Mouse (Mus musculus): Measurements from ENCODE around the gene Pim3.

Pim3 gene

GRCm38 (mm10) chr15:88829791-88830440, 32.1 kb upstream of the Pim3 start:
- DNase-seq (ENCODE audit: low read depth, low spot score), result no peak
- Histone ChIP-seq H3K27me3 (ENCODE audit: control insufficient read depth, insufficient read depth, low read length, poor library complexity, severe bottlenecking) (no peaks in the 10 kb centered on the region), H3K36me3 (ENCODE audit: control insufficient read depth, insufficient read depth, low read length, poor library complexity, severe bottlenecking) (no peaks in the 10 kb centered on the region)

GRCm38 (mm10) chr15:88830696-88831095, 31.3 kb upstream of the Pim3 start:
- DNase-seq (ENCODE audit: low read depth, low spot score), result no peak
- Histone ChIP-seq H3K36me3 (ENCODE audit: control insufficient read depth, insufficient read depth, low read length, poor library complexity, severe bottlenecking) (no peaks in the 10 kb centered on the region), H3K27me3 (ENCODE audit: control insufficient read depth, insufficient read depth, low read length, poor library complexity, severe bottlenecking) (no peaks in the 10 kb centered on the region)

- DNase-seq (ENCODE audit: low read depth, low spot score), result no peak
- no peaks in the 10 kb centered on the region for H3K36me3 ChIP-seq (ENCODE audit: control insufficient read depth, insufficient read depth, low read length, poor library complexity, severe bottlenecking)
- H3K27me3 ChIP-seq (ENCODE audit: control insufficient read depth, insufficient read depth, low read length, poor library complexity, severe bottlenecking), result no peaks in the 10 kb centered on the region
Measured at GRCm38 (mm10) chr15:88831482-88831881, 30.5 kb upstream of the Pim3 start.

DNA sequence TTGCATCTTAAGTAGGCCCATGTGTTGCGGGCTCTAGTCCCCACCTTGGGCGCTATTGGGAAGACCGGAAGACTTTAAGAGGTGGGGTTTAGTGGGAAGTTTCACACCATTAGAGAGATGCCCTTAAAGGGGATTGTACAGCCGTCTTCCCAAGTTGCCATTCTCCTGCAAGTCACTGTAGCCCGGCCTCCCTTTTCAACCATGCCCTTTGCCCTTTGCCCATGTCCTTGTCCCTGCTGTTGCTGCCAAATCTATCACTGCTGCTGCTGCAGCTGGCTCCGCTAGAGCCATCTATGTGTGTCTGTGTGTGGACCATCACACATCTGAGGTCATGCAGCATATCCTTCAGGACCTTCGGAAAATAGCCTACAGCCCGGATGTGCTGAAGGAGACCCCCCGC, 29.4 kb upstream of the Pim3 start:
- H3K36me3 ChIP-seq (ENCODE audit: control insufficient read depth, insufficient read depth, low read length, poor library complexity, severe bottlenecking), result no peaks in the 10 kb centered on the region
- no peak for DNase-seq (ENCODE audit: low read depth, low spot score)
- H3K27me3 ChIP-seq (ENCODE audit: control insufficient read depth, insufficient read depth, low read length, poor library complexity, severe bottlenecking), result no peaks in the 10 kb centered on the region

- Histone ChIP-seq H3K36me3 (ENCODE audit: control insufficient read depth, insufficient read depth, low read length, poor library complexity, severe bottlenecking) (no peaks in the 10 kb centered on the region), H3K27me3 (ENCODE audit: control insufficient read depth, insufficient read depth, low read length, poor library complexity, severe bottlenecking) (no peaks in the 10 kb centered on the region)
- DNase-seq (ENCODE audit: low read depth, low spot score), result peak; percentile 42
Measured at GRCm38 (mm10) chr15:88836031-88836430, 26.0 kb upstream of the Pim3 start.

DNA sequence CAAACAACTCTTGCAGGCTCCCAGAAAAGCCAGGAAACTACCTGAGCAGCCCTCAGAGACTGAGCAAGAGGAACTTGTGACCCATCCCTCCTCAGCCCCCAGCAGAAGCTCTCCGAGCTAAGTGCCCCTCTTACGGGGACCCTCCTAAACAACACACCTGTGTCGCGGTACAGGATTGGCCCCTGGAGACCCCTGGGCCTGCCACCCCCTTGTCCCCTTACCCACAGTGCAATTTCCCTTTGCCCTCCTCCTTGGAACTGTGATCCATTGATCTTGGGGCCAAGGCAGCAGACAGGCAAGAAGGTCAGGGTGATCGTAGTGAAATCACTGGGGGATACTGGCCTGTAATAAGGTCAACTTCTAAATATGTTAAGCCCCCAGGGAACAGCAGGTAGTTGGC, 25.4 kb upstream of the Pim3 start:
- no peaks in the 10 kb centered on the region for H3K27me3 ChIP-seq (ENCODE audit: control insufficient read depth, insufficient read depth, low read length, poor library complexity, severe bottlenecking)
- no peaks in the 10 kb centered on the region for H3K36me3 ChIP-seq (ENCODE audit: control insufficient read depth, insufficient read depth, low read length, poor library complexity, severe bottlenecking)
- no peak for DNase-seq (ENCODE audit: low read depth, low spot score)

- no peaks in the 10 kb centered on the region for H3K36me3 ChIP-seq (ENCODE audit: control insufficient read depth, insufficient read depth, low read length, poor library complexity, severe bottlenecking)
- peak; percentile 62 for DNase-seq (ENCODE audit: low read depth, low spot score)
- no peaks in the 10 kb centered on the region for H3K27me3 ChIP-seq (ENCODE audit: control insufficient read depth, insufficient read depth, low read length, poor library complexity, severe bottlenecking)
Measured at GRCm38 (mm10) chr15:88837199-88837932, 24.6 kb upstream of the Pim3 start.

- no peaks in the 10 kb centered on the region for H3K27me3 ChIP-seq (ENCODE audit: control insufficient read depth, insufficient read depth, low read length, poor library complexity, severe bottlenecking)
- no peaks in the 10 kb centered on the region for H3K36me3 ChIP-seq (ENCODE audit: control insufficient read depth, insufficient read depth, low read length, poor library complexity, severe bottlenecking)
- DNase-seq (ENCODE audit: low read depth, low spot score), result no peak
Measured at GRCm38 (mm10) chr15:88837977-88838376, 24.0 kb upstream of the Pim3 start.

- no peaks in the 10 kb centered on the region for H3K36me3 ChIP-seq (ENCODE audit: control insufficient read depth, insufficient read depth, low read length, poor library complexity, severe bottlenecking)
- no peaks in the 10 kb centered on the region for H3K27me3 ChIP-seq (ENCODE audit: control insufficient read depth, insufficient read depth, low read length, poor library complexity, severe bottlenecking)
- DNase-seq (ENCODE audit: low read depth, low spot score), result no peak
Measured at GRCm38 (mm10) chr15:88839271-88839670, 22.7 kb upstream of the Pim3 start.

- no peak for DNase-seq (ENCODE audit: low read depth, low spot score)
- Histone ChIP-seq H3K36me3 (ENCODE audit: control insufficient read depth, insufficient read depth, low read length, poor library complexity, severe bottlenecking) (no peaks in the 10 kb centered on the region), H3K27me3 (ENCODE audit: control insufficient read depth, insufficient read depth, low read length, poor library complexity, severe bottlenecking) (no peaks in the 10 kb centered on the region)
Measured at GRCm38 (mm10) chr15:88840126-88840525, 21.9 kb upstream of the Pim3 start.

DNA sequence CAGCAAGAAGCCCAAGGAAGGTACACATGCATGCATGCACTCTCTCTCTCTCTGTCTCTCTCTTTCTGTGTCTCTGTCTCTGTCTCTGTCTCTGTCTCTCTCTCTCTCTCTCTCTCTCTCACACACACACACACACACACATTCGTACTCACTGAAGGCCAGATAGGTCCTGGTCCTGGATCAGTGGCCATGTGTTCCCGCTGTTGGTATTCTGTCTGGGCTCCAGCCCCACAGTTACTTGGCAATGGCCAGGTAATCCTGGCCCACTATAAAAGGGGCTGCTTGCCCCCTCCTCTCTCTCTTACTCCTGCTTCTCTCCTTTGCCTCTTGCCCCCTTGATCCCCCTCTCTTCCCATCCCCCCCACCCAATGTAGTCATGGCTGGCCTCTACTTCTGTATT, 20.8 kb upstream of the Pim3 start:
- no peak for DNase-seq (ENCODE audit: low read depth, low spot score)
- H3K27me3 ChIP-seq (ENCODE audit: control insufficient read depth, insufficient read depth, low read length, poor library complexity, severe bottlenecking), result no peaks in the 10 kb centered on the region
- no peaks in the 10 kb centered on the region for H3K36me3 ChIP-seq (ENCODE audit: control insufficient read depth, insufficient read depth, low read length, poor library complexity, severe bottlenecking)

GRCm38 (mm10) chr15:88841580-88842299, 20.2 kb upstream of the Pim3 start:
- Histone ChIP-seq H3K36me3 (ENCODE audit: control insufficient read depth, insufficient read depth, low read length, poor library complexity, severe bottlenecking) (no peaks in the 10 kb centered on the region), H3K27me3 (ENCODE audit: control insufficient read depth, insufficient read depth, low read length, poor library complexity, severe bottlenecking) (no peaks in the 10 kb centered on the region)
- DNase-seq (ENCODE audit: low read depth, low spot score), result no peak

DNA sequence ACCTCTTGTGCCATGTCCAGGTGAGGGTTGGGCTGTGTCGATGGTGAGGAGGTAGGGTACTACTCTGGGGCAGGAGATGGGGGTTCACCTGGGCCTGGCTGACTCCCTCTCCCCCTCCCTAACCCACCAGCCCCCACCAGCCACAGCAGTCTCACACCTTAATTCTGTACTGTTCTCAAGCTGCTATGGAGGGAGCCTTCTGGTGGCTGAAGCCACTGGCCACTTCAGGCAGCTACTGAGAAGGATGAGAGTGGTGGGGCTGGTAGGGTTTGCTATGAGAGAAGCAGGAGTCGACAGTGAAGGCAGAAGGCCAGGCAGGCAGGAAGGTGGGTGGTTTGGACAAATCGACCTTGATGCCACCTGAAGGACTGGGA, 19.7 kb upstream of the Pim3 start:
- DNase-seq (ENCODE audit: low read depth, low spot score), result no peak
- H3K27me3 ChIP-seq (ENCODE audit: control insufficient read depth, insufficient read depth, low read length, poor library complexity, severe bottlenecking), result no peaks in the 10 kb centered on the region
- no peaks in the 10 kb centered on the region for H3K36me3 ChIP-seq (ENCODE audit: control insufficient read depth, insufficient read depth, low read length, poor library complexity, severe bottlenecking)

DNA sequence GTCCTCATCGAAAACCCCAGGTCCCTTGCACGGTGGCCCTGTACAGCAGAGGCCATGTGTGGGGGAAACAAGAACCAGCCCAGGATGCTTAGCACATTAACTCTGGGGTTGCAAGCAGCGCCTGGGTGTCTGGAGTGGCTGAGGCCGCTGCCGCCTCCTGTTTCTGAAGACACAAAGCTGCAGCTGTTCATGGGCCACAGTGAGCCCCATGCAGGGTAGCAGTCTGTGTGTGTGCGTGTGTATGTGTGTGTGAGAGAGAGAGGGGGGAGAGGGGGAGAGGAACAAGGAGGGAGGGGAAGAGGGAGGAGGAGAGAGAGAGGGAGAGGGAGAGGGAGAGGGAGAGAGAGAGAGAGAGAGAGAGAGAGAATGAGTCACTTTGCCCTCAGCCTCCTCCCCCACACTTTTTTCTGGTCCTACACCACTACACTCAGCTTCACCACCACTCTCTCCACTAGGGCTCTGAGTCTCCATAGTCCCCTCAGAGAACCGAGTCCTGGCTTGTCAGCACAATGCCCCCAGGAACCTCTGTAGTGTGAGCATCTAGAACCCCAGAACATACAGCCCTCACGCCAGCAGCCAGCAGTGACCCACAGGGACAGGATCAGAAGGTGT, 18.4 kb upstream of the Pim3 start:
- Histone ChIP-seq H3K27me3 (ENCODE audit: control insufficient read depth, insufficient read depth, low read length, poor library complexity, severe bottlenecking) (no peaks in the 10 kb centered on the region), H3K36me3 (ENCODE audit: control insufficient read depth, insufficient read depth, low read length, poor library complexity, severe bottlenecking) (no peaks in the 10 kb centered on the region)
- no peak for DNase-seq (ENCODE audit: low read depth, low spot score)

- no peak for DNase-seq (ENCODE audit: low read depth, low spot score)
- no peaks in the 10 kb centered on the region for H3K36me3 ChIP-seq (ENCODE audit: control insufficient read depth, insufficient read depth, low read length, poor library complexity, severe bottlenecking)
- no peaks in the 10 kb centered on the region for H3K27me3 ChIP-seq (ENCODE audit: control insufficient read depth, insufficient read depth, low read length, poor library complexity, severe bottlenecking)
Measured at GRCm38 (mm10) chr15:88844966-88845365, 17.0 kb upstream of the Pim3 start.

Data from splenic B cell, adult 2 months (primary cell).